Mouse (Mus musculus) heart, adult 18-20 months (tissue): ENCODE data around the gene Usp33. TPM values are rescaled to one million over a fixed set of nuclear protein-coding genes. Genes with fewer than 3 reads are reported as not detected.
"Not testable (repeated sequence)": the region's sequence is repeated elsewhere in the genome, so short reads cannot be mapped to it uniquely, and the experiment has no call there.

Experiments used
- DNase-seq, 2 experiments: peaks; one replicate each; pipeline ENCODE4 v3.0.0; 2021 to 2022; ENCODE audit warnings: mixed read lengths in 1 of 2
- long read RNA-seq, 2 experiments: library from polyadenylated mRNA; stranded (forward); transcript quantifications; one replicate each; pipeline ENCODE4 v2.0.0; 2021
- total RNA-seq, 2 experiments: library from RNA; stranded (reverse); gene quantifications; 2 replicates each; pipeline ENCODE4 v1.2.3; 2021

Usp33 gene
- total RNA-seq = 10 to 100 TPM; 22.2 to 24.3 TPM
- long read RNA-seq, experiment 1, full-length matches to known transcripts = 9 of 10 reads
- long read RNA-seq, experiment 1, partial matches to known transcripts = 0 of 10 reads
- long read RNA-seq, experiment 1, other reads (novel, unspliced or antisense) = 1 of 10 reads
- long read RNA-seq, experiment 2, full-length matches to known transcripts = 2 of 4 reads
- long read RNA-seq, experiment 2, partial matches to known transcripts = 2 of 4 reads
- long read RNA-seq, experiment 2, other reads (novel, unspliced or antisense) = 0 of 4 reads

DNA sequence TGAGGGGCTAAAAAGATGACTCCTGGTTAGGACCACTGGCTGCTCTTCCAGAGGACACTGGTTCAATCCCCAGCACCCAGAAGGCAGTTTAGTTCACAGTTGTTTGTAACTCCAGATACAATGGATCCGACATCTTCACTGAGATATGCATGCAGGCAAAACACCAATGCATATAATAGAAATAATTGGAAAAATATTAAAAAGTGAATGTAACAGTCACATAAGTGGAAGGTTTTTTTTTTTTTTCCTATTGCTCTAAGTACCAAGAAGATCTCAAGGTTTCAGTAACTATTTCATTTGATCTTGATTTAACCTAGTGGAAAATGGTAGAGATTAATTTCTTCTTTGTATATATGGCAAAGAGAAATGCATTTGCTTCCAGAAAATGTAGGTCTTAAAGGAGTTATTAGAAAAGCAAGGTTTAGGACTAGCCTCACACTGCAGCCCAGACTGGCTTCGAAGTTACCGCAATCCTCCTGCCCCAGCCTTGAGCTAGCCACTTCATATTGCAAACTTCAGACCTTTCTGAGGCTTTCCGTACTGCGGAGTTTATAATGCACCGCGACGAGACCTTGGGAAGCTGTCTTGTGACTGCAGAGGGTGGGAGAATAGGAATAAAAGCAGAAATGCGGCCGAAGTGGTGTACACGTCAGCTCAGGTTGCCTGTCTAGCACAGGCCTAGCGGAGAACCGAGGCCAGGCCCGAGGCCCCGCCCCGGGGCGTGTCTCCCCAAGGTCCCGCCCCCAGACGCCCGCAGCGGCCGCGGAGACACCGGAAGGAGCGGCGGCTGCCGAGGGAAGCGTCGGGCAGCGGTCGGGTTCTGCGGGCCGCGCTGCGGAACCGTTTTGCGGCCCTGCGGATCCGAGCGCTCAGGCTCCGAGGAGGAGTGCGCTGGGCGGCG, at the start of gene Usp33:
Usp33 (plus strand) TSS at position 747 of the 901 bp plus-strand sequence.
- DNase-seq = peak; percentile 95 to 96

DNA sequence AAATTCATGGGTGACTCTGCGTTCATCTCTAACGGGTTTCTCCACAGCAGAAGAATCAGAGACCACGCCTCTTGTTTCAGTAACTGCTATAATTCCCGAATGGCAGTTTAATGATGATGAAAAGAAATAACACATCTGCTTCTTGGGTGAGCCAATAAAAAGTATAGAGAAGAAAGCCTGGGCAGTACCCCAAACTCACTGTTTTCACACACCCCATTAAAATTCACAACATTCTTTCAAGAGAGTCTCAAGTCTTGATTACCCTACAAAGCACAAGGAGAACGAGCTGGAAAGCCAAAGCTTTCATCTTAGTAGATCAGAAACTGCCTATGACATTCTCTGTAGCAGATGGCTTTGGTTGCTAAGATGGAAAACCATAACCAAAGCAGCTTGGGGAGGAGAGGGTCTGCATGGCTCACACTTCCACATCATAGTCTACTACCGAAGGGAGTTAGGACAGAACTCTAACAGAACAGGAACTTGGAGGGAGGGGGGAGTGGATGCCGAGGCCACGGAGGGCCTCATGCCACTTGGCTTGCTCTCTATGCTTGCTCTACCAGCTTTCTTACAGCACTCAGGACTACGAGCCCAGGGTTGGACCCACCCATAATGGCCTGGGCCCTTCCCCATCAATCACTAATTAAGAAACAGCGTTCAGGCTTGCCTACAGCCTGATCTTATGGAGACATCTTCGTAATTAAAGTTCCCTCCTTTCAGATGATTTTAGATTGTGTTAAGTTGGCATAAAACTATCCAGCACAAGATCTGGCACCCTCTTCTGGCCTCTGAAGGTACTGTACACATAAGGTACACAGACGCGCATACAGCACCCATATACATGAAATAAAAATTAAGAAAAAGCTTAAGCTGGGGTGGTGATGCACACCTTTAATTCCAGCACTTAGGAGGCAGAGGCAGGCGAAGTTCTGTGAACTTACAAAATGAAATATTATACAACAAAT, 45.6 kb upstream of the Usp33 start:
- DNase-seq = no peak

GRCm38 (mm10) chr3:152302991-152303390, 43.3 kb upstream of the Usp33 start:
- no peak for DNase-seq

DNA sequence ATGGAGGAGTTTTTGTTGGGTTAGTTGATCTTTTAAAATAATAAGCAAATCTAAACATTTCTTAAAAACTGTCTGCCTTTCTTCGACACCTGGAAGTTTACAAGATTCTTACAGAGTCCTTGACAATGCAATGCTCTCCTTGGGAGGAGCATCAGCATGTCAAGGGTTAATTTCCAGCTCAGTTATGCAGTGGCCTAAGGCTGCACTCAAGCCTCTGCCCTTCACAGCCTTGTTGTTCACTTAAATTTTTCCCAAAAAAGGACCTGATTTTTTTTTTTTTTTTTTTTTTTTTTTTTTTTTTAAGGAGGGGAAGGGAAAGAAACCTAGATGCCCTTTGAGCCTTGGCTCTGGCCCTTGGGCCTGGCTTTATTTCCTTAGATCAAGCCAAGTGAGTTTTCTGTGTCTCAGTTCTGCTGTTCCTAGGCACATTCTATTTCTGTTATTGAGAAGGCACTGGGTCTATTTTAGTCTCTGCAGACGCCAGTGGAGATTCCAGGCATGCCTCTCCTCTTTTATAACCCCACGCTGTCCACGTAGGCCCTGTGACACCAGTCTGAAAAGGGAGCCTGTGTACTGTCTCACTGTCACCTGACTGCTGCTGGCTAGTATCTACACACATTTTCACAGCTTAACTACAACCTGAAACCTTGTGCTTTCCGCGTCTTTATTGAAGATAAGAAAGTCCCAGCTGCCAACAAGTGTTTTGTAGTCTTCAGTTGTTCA, 42.0 kb upstream of the Usp33 start:
- peak; percentile 72 to 86 for DNase-seq

GRCm38 (mm10) chr3:152305080-152305479, 41.2 kb upstream of the Usp33 start:
- peak; percentile 65 to 77 for DNase-seq

GRCm38 (mm10) chr3:152305971-152306370, 40.3 kb upstream of the Usp33 start:
- no peak for DNase-seq

- DNase-seq = peak; percentile 52 to 77
Measured at GRCm38 (mm10) chr3:152308485-152309249, 37.6 kb upstream of the Usp33 start.

- peak in 1 of 2 experiments; percentile 32 for DNase-seq
Measured at GRCm38 (mm10) chr3:152309250-152309645, 37.0 kb upstream of the Usp33 start.

- DNase-seq = not testable (repeated sequence)
Measured at GRCm38 (mm10) chr3:152314666-152315065, 31.6 kb upstream of the Usp33 start.

- DNase-seq = peak; percentile 89
Measured at GRCm38 (mm10) chr3:152315613-152316012, 30.7 kb upstream of the Usp33 start.

- not testable (repeated sequence) for DNase-seq
Measured at GRCm38 (mm10) chr3:152316447-152317173, 29.7 kb upstream of the Usp33 start.

DNA sequence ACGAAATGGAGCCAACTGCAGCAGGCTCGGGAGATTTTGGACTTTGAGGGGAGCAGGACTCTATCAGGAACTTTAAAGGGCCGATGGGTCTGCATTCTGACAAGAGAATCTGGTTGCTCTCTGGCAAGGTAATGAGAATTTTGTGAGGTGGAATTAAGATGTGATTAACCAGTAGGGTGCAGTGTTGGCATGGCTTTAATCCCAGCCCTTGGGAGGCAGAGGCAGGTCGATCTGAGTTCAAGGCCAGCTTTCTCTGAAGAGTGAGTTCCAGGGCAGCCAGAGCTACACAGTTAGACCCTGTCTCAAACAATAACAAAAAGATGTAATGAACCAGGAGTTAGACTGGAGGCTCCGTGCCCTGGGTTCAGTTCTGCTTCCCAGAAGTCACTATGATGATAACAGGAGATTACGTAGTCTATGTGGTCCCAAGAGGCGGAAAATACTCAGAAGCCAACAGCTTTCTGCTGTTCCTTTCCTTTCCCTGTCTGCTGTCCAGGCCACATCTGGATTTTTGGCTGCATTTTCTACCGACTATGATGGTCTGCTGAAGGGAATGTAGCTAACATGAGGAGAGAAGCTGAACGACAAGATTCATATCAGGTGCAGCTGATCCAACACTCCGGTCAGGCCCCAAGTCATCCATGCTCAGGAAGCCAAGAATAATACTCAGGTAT, 25.2 kb upstream of the Usp33 start:
- peak; percentile 70 to 76 for DNase-seq

GRCm38 (mm10) chr3:152321765-152322547, 24.3 kb upstream of the Usp33 start:
- DNase-seq = no peak

- no peak for DNase-seq
Measured at GRCm38 (mm10) chr3:152332104-152332503, 14.2 kb upstream of the Usp33 start.

- no peak for DNase-seq
Measured at GRCm38 (mm10) chr3:152332545-152333300, 13.6 kb upstream of the Usp33 start.

DNA sequence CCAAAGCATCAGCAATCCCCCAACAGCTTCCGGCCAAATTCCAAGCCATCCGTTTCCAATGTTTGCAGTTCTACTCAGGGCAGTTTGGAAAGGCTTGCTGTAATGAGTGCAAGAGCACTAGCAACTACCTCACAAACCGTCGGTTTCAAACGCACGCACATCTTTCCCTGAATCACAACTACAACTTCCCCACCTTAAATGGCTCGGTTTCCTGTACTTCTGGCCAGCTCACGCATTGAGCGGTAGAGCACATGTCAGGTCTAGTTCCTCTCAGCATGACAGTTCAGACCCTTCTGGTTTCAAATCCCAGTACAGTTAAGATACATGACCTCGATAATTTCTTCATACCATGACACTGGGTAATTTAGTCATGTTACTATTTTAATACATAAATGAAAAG, 12.6 kb upstream of the Usp33 start:
- no peak for DNase-seq

DNA sequence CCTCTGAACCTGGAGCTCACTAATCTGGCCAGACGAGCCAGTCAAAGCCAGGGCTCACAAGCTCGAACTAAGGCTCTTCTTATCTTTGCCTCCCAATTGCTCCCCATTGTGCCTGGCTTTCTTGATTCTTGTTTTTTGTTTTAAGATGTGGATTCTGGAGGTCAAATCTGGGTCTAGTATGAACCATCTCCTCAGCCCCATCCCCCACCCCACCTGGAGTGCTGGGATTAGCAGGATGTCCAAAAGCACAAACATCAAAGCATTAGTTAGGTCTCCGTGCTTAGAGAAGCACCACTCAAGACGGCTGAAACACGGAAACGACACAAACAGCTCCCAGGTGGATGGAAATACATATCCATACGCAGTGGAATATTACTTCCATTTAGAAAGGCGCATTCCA, 10.2 kb upstream of the Usp33 start:
- DNase-seq = no peak
